Mouse (Mus musculus) layer of hippocampus, postnatal 25 days (tissue): ENCODE data around the gene Acad11. TPM values are rescaled to one million over a fixed set of nuclear protein-coding genes. Genes with fewer than 3 reads are reported as not detected.
A peak's percentile ranks its signal among the peaks of the same experiment; 100 is the strongest.

Experiments used
- DNase-seq, 2 experiments: peaks; one replicate each; pipeline ENCODE4 v3.0.0; 2022; ENCODE audit warnings: mixed read lengths in 2 of 2, low spot score in 1 of 2; ENCODE audit errors: extremely low spot score in 1 of 2
- total RNA-seq, 2 experiments: library from RNA; stranded (reverse); gene quantifications; 2 replicates each; pipeline ENCODE4 v1.2.3; 2021

Acad11 gene
- total RNA-seq, 2 experiments from 2014 or later, result 22.1 to 24.3 TPM

DNA sequence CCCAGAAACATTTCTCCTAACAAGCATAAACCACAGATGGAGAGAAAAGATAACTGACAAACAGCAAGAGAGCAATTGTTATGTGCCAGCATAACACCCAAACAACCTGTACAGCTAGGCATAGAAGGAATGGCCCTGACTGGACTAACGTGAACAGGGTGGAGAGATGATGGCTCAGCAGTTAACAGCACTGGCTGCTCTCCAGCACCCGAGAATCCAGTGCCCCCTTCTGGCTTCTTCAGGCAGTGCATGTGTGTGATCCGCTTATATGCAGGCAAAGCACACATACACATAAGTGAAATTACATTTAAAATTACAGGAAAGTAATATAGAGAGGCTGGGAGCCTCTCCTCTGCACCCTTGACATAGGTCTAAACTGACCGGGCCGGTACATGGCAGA, 16.2 kb downstream of the Acad11 start:
- peak; percentile 29 to 58 for DNase-seq

DNA sequence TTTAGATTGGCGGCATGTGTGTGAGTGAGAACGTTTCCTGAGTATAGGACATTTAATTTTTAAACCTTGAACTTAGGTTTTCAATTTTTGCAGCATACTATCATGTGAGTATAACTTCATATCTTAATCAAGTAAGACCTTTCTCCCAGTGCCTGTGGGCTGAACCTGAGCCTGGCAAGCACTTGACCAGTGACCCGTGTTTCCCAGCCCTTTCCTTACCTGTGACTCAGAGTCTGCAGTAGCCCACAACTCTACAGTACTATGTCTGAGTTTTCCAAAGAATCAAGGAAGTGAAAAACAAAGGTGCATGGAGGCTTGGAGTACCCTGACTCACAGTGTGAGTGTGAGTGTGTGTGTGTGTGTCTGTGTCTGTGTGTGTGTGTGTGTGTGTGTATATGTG, 16.9 kb downstream of the Acad11 start:
- no peak for DNase-seq

DNA sequence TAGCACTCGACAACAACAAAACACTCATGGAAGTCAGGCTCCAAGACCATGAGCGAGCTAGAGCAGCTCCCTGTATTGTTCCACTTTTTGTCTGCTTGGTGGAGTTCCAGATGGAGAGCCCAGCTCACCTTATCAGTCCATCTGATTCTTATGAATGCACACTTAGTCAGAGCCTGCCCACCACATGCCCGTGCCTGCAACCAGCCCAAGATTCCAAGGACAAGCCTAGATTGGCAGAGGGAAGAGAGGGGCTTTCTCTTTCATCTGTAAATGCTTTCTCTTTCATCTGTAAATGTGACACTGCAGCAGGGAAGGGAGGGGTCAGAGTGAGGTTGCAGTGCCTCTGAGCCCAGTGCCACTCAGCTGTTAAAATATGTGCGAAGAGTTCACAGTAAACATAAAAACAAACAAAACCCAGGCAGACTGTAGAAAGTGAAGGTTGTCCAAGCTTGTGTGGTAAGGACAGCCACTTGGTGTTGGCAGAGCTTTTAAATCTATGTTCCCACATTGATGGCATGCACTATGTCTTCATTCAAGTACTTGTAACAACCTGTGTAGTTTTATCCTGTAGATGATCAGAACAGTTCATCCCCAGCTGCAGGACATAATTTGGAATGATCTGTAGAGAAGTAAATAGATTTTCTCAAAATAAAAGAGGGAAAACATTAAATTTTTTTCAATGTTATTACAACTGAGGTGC, 22.7 kb downstream of the Acad11 start:
- no peak for DNase-seq

DNA sequence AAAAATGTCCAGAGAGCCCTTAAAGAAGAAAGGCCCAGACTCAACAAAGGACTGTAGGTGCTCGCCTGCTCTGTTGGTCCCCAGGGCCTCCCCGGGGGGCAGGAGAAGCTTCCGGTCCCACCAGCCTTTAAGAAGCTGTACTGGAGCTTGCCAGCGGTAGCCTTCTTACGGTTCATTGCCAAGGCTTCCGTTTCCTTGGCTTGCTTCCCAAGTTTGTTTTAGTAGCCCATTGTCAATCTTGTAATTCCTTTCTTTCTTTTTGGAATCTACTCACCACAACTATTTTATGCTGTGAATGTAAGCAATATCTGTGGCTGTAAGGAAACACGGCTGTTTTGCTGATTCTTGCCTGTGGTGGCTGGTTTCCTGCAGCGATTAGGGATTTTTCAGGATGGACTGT, 25.4 kb downstream of the Acad11 start:
- DNase-seq, result no peak

DNA sequence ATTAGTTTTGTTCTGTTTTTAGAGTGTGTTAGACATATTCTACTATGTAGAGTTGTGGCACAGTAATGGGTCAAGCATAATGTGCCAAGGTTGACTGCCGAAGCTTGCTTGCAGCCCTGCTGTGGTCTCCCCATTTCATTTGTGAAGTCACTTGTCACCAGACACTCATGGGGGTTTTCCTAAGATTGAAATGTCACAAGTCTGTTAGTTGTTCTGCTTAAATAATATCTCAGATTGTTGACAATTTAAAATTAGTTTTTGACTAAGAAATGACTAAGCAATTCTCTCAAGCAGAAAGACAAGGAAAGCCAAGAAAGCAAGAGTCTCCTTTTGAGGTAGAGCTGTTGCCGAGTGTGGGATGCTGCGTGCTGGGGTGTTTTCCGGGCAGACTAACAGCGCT, 29.8 kb downstream of the Acad11 start:
- no peak for DNase-seq

DNA sequence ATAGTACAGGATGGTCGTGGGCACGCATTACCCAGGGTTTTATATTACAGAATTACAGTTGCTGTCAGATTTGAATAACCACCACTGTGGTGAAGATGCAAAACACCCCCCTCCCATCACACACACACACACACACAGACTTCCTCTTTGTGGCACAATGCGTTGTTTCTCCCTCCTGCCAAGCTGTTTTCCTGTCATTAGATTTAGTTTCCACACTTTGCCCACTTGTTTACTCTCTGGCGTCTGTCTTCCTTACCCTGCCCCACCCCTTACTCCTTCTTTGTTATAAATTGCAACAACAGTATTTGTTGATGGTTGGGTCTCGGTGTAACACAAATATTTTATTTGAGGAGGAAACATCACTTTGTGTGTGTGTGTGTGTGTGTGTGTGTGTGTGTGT, 35.1 kb downstream of the Acad11 start:
- no peak for DNase-seq

DNA sequence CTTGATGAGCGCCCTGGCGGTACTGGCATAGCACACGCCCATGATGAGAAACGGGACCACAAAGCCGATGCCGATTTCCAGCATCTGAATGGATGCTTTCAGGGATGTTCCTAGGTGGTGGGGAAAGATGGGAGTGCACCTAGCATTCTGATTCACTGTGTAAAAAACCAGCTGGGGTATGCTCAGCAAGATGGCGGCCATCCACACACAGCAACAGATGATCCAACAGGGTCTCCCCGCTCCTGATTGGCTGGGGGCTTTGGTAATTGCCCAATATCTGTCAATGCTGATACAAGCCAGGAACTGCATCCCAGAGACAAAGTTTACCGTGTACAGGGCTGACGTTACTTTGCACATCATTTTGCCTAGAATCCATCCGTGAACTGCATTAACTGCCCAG, 35.9 kb downstream of the Acad11 start:
- DNase-seq, result no peak

DNA sequence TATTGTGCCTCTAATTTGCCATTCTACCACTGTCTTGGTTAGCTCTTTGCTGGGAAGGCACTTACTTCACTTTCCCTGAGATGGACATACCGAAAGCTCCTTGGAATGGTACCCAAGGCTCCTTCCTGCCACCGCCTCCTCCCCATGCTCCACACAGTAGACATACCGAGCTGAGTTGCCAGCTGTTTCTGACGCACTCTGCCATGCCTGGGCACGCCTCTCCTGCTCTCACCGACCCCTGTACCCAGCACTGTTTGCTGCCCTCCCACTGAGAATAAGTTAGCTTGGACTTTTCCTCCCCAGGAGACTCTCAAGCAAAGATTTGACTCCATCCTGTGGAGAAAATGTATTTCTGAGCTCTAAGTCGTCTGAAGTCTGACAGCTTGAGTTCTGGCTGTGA, 37.6 kb downstream of the Acad11 start:
- DNase-seq, result no peak

DNA sequence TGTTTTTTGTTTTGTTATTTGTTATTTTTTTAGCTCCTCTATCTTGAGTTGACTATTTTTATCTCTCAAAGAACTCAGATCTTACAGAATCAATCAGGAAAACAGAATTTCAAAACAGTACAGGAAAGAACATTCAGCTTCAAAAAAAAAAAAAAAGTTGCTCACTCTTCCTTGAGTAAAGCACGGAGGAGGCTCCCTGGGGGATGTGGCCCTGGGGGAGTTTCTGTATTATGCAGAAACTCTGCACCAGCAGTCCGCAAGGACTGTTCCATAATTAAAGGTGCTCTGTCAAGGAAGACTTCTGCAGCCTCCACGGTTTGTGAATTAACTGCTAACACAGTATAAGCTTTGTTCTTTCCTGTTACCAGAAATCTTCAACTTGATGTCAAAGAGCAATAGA, 38.3 kb downstream of the Acad11 start:
- DNase-seq, result no peak

DNA sequence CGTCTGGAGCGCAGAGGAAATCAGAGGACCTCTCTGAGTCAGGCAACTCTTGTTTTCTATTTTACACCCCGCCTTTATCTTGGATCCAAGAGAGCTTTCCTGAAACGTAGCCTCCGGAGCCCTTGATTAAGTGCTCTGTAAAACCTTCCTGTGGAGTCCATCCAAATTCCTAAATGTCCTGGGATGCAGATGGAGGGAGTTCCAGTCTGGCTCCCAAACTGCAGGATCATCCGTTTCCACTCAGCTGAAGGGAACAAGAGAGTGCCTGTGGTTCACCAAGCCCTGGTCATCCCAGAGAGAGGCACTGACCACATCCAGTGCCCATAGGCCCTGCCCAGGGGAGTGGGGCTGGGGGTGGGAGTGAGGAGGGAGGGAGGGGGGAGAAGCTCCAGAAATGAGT, 39.1 kb downstream of the Acad11 start:
- DNase-seq, result no peak

DNA sequence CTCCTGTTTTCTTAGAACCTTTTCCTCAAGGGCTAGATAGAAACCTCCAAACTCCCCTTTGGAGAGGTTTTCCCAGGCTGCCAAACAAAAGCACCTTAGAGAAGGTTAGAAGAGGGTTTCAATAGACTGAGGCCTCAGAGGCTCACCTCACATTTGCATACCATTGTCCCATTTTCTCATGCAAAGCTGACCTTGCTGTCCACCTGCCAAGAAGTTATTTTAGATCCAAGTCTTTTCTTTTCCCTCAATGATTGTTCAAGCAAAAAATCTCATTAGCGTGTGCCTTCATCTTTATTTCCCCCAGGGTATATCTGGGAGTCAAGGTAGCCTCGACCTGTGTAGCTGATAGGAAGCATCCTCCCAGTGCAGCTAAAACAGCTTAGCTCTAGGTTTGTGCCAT, 39.7 kb downstream of the Acad11 start:
- DNase-seq, result no peak

DNA sequence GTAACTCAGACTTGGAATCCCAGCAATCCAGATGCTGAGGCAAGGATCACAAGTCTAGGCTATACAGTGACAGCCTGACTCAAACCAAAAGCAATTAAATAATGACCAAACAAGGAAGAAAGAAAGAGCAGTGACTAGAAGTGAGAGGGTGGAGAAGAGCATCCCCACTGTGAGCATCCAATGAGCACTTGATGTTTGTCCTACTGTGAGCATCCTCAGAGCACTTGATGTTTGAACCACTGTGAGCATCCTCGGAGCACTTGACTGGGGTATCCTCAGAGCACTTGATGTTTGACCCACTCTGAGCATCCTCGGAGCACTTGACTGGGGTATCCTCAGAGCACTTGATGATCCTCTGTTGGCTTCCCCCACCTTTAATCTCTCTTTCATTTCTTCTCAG, 41.8 kb downstream of the Acad11 start:
- no peak for DNase-seq

DNA sequence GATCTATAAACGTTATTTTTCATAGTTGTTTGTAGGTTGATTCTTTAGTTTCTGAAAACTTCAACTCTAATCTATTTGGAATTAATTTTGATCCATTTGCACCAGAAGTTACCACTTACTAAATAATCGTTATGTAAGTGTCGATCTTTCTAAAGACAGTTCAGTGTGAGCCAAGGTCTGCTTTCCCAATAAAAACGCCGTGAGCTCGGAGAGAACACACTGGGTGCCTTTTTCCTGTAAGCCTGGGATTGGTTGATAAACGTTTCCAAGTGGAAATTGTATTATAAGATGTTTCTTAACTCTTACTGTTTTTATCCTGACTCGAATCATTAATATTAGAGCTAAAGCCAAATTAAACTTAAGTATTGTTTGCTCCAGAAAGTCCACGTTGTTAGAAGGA, 43.8 kb downstream of the Acad11 start:
- no peak for DNase-seq

DNA sequence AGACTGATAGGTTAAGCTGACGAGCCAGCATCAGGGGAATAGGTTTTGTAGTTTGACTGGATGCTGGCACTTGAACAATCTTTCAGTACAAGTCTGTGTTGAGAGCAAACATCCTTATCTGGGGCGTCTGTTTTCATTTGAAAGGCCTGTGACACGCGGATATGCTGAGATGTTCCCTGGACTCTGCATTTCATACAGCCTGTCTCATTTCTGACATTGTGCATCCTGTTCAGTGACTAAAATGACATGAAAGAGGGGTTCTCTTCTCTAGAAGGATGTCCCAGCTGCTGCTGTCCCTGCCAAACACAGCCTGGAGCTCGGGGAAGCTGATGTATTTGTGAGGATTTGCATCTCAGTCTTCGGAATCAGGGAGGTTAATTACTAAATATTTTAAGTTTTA, 44.3 kb downstream of the Acad11 start:
- DNase-seq, result no peak

DNA sequence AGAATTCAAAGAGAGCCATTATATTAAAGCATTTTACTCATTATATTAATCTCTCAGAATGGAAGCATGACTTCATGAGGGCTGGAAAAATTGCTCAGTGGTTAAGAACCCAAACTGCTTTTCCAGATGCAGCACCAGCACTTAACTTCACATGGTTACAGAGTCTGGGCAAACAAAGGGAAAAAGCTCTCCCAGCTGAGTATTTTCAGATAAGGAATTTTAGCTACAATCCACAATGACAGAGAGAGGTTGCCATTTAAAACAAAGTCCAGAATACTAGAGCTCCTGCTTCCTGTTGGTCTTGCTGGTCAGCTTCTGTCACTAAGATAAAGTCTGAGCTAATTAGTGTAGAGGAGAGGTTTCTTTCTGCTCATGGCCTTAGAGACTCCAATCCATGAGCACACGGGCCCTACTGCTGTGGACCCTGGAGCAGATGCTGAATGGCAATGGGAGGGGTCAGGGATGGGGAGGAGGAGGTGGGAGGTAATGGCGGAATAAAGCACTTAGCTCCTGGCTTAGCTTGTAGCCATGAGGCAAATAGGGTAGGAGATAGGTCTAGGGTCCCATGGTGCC, 45.5 kb downstream of the Acad11 start:
- DNase-seq, result no peak

DNA sequence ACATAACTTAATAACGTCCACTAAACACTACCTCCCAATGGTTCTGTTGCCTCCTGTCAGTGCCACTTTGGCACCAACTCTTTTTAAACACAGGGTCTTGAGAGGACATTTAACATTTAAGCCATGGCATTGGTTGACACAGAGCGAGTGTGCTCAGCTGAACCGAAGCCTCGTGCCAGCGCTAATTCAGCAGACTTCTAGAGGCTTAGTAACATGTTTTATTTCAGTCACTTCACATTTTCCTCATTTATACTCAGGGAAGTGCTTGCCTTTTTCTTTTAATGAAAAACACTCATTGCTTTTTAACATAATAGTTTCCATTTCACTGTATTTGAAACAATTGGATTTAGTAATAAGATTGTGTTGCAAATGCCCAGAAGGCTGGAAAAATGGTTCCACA, 46.0 kb downstream of the Acad11 start:
- no peak for DNase-seq

DNA sequence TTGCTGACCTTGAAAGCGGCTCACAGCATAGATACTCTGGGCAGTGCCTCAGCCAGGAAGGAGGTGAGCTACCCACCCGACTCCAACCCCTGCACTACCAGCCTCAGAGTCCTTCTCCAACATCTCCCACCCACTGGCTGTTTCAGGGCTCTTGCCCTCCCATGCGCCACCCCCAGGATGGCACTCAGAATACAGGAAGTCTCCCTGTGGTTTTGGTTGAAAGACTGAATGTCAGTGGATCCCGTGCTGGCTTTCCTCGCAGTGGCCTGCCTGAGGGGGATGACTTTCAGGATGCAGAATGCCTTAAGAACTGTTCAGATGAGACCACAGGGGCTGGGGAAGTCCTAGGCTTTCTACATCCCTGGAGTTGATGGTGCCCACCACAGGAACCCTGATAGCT, 59.9 kb downstream of the Acad11 start:
- DNase-seq, result no peak

DNA sequence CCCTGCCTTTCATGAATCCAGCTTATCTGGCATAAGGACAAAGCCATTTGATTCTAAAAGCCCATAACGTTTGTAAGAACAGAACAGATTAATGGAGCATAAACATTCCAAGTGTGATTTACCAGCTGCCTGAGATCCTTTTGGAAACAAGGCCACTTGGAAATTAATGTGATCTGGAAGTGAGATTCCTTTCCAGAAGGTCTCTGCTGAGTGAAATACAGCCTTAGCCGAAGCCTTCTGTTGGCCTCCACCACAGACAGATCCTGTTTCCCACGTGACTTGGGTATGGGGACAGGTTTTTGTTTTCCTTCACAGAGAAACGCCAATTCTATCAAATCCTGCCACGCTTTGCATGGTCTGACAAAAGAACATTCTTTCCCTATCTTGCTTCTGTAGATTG, 60.4 kb downstream of the Acad11 start:
- no peak for DNase-seq

DNA sequence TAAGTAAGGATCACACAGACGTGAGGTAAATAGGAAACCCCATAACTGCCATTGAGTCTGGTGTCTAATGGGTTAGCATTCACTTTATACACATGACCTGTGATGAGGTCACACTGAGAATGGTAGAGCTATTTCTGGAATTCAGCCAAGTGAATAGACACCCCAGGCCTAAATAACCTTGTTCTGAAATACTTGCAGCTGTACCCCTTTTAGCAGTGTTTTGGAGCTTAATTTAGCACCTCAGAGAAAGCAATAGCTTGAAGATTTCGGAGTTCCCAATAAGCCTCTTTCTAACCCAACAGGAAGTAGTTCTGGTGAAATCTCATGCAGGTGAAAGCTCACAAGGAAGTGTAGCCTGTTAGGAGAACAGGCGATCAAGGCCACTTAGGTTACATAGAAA, 63.7 kb downstream of the Acad11 start, which contains the start of gene Ackr4:
TSS of gene Ackr4 (minus strand) at position 101 of the 400 bp plus-strand sequence.
- no peak for DNase-seq

DNA sequence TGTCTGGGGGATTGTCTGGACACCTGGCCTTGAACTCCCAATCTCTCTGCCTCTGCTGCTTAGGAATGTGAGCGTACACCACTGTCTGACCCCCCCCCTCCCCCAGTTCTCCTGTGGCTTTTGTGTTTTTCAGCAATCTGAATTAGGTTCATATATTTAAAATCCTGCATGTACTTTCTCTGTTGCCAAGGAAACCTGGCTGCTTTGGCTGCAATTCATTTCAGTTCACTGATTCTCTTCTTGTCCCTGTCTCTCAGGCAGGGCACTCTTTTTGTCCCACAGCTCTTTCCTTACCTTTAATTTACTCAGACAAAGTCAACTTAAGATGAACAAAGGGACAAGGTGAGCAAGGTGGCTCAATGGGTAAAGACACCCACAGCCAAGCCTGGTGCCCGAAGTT, 64.9 kb downstream of the Acad11 start:
- no peak for DNase-seq

DNA sequence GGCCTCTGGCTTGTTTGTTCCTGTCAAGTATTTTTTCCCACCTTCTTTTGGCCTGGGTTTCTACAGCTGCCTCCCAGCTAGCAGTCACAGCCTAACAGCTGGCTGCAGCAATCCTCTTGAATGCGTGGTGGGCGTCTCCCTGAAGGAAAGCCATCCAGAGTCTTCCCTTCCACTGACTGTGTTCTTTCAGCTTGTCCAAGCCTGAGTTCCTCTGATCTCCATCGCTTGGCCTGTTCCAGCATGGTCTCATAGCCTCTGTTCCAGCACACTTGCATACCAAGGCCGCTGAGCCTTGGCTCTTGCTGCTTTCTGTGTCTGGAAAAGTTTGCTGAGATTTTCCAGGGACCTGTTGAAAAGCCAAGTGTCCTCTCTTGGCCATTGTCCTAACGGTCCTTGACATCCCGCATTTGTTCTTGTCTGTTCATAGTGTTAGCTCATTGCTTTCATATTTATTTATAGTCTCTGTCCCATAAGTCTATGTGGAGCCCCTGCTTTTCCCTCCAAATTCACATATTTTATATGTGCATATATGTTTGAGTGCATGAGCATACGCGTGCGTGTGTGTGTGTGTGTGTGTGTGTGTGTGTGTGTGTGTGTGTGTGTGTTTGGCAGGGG, 67.1 kb downstream of the Acad11 start:
- DNase-seq, result no peak

DNA sequence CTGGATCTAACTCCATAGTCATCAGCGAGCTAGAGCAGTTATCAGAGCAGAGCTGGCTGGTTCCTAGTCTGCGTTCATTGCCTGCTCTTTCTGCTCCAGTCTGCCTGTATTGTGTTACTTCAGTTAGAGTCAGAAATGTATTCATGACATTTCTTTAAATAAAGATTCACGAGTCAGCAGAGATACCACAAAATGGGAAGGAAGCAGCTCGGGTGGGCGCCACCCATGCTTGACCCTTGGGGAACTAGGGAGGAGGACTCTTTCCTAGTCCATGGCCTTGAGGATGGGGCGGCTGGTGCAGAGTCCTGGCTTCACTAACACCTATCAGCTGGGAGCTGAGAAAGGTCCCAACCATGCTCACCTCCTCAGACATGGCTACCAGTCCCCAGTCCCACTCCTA, 77.2 kb downstream of the Acad11 start:
- DNase-seq, result no peak
